Mouse (Mus musculus): Measurements from ENCODE around the gene Mrc2.
A peak's percentile ranks its signal among the peaks of the same experiment; 100 is the strongest.

The Mrc2 gene

GRCm38 (mm10) chr11:105311291-105311975, 19.0 kb downstream of the Mrc2 start:
- DNase-seq (ENCODE audit: low read depth): no peak

GRCm38 (mm10) chr11:105312311-105312942, 20.0 kb downstream of the Mrc2 start:
- no peak for DNase-seq (ENCODE audit: low read depth)

DNA sequence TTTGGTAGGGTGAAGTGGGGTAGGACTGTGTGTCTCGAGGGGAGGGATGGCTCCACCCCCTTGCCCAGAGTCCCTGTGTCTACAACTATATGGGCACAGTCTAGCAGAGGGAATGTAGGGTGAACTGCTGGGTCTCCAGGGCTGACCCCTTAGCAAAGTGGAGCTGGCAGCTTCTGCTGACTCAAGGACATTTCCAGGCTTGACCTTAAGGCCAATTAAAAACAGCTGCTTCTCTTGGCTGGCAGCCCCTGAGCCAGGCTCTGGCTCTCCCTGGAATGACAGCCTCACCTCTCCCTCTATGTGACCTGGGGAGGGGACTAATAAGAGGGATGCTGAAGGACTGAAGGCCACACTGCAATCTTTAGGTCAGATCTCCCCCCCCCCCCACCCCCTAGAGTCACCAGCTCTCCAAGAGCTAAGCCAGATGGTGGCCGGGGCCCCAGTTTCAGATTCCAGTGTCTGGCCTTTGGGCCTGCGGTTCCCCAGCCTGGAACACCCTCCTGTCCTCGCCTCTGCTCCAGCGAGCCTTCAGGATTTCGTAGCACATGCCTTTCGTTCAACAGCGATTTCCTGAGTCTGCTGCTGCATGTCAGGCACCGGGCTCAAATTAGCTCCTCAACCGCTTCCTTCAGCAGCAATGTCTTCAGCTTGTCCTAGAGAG, 20.7 kb downstream of the Mrc2 start:
- no peak for DNase-seq (ENCODE audit: low read depth)

DNA sequence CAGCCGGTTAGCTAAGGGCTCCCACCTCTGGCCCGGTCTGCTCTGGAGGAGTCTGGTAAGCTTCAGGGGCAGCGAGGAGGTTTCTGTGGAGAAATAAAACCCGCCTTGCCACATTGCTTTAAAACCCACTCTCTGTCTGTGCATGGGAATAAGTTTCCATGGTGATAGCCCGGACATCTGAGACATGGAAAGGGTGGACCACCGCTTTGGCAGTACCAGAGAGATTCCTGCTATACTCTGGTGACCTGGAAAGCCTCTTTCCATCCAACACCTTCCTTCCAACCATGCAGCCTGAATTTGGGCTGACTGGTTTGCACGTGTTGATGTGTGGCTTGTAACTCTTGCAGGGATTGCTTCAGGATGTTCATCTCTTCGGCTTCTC, 21.2 kb downstream of the Mrc2 start:
- no peak for DNase-seq (ENCODE audit: low read depth)

DNA sequence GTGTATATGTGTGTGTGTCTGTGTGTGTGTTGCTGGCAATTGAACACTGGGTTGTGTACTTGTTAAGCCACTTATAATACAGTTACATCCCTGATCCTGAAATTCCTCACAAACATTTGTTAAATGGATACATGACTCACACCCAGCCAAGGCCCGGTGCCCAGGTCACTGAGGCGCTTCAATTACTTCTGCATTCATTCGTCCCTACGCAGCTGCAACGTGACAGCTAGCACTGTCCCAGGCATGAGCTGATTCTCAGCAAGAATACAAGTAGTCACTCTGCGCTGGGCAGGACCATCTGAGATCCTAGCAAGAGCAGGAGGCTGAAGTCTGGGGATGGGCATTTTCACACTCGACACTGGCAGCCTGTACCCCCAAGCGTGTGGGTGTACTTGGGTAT, 22.9 kb downstream of the Mrc2 start:
- no peak for DNase-seq (ENCODE audit: low read depth)

- DNase-seq (ENCODE audit: low read depth): no peak
Observed at GRCm38 (mm10) chr11:105316121-105316520, 23.7 kb downstream of the Mrc2 start.

GRCm38 (mm10) chr11:105317769-105318168, 25.3 kb downstream of the Mrc2 start:
- no peak for DNase-seq (ENCODE audit: low read depth)

DNA sequence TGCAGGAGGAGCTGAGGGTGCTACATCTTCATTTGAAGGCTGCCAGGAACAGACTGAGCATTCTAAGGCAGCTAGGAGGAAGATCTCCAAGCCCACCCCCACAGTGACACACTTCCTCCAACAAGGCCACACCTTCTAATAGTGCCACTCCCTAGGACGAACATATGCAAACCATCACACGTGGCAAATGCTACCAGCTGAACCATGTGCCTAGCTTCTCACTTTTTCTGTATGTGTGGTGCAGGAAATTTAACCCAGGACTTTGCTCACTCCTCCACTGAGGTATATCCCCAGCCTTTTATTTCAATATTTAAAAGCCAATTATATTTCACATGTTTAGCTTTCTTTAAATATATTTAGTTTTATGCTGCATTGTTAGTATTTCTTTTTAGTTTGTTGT, 28.6 kb downstream of the Mrc2 start:
- DNase-seq (ENCODE audit: low read depth): no peak

DNA sequence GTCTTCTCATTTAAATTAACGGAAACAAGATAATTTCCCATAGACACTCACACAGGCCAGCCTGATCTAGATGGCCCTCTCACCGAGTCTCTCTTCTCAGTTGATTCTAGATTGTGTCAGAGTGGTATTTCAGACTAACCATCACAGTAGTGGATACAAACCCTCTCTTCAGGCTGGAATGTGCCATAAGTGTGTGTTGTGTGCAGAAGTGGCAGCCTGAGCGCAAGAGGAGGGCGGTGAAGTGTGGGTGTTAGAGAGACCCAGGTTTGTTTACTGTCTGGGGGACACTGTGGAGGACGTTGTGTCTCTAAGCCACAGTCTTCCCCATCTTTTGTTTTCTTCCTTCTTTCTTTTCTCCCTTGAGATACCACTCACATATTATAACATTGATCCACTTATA, 31.1 kb downstream of the Mrc2 start:
- no peak for DNase-seq (ENCODE audit: low read depth)

DNA sequence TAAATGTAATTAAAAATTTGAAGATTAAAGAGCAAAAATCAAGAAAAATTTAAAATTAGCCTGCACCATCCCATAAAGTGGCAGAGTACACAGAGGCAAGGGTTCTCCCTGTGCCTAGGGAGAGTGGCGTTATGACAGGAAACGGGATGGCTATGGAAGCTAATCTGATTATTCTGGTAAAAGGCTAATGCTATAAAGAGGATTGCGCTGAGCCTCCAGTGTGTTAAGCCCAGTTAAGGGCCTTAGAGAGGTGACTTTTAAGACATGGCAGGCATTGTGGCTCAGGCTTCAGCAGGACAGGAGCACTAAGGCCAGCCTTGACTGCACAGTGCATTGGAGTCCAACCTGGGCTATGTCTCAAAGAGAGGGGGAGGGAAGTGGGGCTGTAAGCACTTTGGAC, 34.7 kb downstream of the Mrc2 start:
- DNase-seq (ENCODE audit: low read depth): no peak

DNA sequence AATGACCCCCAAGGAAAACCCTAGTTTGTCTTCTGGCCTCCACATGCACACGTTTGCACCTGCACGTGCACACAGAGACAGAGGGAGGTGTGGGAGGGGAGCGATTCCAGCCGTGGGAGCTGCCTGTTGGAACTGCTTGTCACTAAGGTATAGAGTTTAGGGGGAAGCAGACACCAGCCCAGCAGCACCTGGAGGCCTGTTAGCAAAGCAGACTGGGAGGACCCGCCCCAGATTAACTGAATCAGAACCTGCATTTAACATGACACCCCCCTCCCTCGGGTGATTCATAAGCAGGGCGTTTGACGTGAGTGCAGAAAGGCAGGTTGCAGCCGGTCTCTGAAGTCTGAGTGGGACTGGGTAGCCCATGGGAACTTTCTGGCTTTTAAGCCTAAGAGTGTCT, 37.5 kb downstream of the Mrc2 start:
- DNase-seq (ENCODE audit: low read depth): no peak

- no peak for DNase-seq (ENCODE audit: low read depth)
Observed at GRCm38 (mm10) chr11:105331129-105331528, 38.7 kb downstream of the Mrc2 start.

DNA sequence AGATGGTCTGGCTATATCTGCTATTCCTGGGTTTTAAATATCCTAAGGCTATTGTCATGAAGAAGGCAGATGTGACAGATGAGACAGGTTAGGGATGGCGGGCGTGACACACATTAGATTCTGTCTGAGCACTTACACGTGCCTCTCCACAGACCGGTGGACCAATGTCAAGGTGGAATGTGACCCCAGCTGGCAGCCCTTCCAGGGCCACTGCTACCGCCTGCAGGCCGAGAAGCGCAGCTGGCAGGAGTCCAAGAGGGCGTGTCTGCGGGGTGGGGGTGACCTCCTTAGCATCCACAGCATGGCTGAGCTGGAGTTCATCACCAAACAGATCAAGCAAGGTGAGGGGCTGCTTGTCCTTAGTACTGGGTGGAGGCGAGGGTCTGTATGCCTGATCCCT, 39.3 kb downstream of the Mrc2 start:
- no peak for DNase-seq (ENCODE audit: low read depth)

DNA sequence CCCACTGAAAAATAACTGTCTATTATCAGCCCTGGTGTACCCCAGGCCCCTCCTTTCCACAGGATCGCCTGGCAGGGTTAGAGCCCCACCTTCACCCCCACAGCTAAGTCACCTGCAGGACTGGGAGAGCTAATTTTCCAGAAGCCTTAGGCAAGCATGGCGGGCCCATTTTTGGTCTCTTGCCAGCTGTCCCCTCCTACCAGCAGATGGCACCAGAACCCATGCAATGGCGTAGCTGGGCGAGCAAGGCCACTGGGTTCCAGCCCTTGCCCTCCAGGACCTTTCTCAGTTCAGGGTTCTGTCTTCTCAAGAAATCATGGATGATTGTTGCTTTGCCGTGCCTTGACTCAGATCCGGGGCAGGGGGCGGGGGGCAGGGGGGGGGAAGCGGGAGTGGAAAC, 40.0 kb downstream of the Mrc2 start:
- peak; percentile 7 for DNase-seq (ENCODE audit: low read depth)

- DNase-seq (ENCODE audit: low read depth): no peak
Observed at GRCm38 (mm10) chr11:105333867-105334670, 41.6 kb downstream of the Mrc2 start.

GRCm38 (mm10) chr11:105338596-105339390, 46.4 kb downstream of the Mrc2 start:
- no peak for DNase-seq (ENCODE audit: low read depth)

DNA sequence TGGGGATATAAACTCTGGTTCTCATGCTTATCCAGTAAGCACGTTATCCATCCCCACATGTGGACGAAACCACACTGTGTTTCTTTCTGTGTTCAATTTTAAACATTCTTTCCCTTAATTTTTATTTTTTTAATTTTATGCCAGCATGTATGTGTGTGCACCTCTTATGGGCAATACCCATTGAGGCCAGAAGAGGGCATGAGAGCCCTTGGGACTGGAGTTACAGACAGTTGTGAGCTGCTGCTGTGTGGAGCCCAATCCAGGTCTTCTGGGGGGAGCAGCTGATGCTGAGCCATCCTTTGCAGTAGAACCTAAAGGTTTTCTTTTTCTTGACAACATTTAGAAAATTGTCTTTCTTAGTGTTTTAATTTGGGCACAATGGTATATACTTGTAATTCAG, 52.8 kb downstream of the Mrc2 start:
- peak; percentile 11 for DNase-seq (ENCODE audit: low read depth)

- peak; percentile 63 for DNase-seq (ENCODE audit: low read depth)
Observed at GRCm38 (mm10) chr11:105347162-105348161, 55.0 kb downstream of the Mrc2 start.

DNA sequence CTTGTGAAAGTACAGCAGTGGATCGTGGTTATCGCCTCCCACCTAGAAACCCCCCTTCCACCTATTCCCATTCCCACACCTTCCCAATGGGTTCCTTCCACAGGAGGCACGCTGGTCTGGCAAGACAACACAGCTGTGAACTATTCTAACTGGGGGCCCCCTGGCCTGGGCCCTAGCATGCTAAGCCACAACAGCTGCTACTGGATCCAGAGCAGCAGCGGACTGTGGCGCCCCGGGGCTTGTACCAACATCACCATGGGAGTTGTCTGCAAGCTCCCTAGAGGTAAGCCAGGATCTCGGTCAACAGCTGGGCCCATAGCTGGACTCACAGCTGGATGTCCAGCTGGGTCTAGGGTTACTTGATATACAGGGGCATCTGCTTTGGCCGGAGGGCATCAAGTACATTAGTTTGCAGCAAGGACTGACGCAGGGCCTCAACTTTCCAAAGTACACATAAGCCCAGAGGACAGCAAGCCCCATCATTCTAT, 56.1 kb downstream of the Mrc2 start:
- no peak for DNase-seq (ENCODE audit: low read depth)

DNA sequence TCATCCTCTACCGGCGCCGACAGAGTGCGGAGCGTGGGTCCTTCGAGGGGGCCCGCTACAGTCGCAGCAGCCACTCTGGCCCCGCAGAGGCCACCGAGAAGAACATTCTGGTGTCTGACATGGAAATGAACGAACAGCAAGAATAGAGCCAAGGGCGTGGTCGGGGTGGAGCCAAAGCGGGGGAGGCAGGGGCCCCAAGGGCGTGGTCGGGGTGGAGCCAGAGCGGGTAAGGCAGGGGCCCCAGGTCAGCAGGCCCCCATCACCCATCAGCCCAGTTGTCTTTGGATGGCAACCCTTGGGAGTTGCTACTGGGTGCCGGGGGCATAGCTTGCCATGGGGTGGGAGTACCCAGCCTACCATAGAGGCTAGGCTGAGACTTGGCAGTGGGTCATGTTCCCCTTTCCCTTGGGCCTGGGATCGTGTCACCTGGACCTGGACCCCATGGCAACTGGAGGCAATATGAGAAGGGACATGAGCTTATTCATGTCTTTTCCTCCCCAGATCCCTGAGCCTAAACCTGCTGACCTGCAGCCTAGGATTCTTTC, 57.4 kb downstream of the Mrc2 start:
- DNase-seq (ENCODE audit: low read depth): no peak

Data from naive thymus-derived CD4-positive, alpha-beta T cell, adult 2 months (primary cell).